Mouse (Mus musculus) adipocyte (in vitro differentiated cells): ENCODE measurements around the gene Gpr3.

Experiments used
- DNase-seq: peaks from one replicate; pipeline ENCODE4 v3.0.0-alpha.2; 2016; ENCODE audit warnings: low spot score

The Gpr3 gene

DNA sequence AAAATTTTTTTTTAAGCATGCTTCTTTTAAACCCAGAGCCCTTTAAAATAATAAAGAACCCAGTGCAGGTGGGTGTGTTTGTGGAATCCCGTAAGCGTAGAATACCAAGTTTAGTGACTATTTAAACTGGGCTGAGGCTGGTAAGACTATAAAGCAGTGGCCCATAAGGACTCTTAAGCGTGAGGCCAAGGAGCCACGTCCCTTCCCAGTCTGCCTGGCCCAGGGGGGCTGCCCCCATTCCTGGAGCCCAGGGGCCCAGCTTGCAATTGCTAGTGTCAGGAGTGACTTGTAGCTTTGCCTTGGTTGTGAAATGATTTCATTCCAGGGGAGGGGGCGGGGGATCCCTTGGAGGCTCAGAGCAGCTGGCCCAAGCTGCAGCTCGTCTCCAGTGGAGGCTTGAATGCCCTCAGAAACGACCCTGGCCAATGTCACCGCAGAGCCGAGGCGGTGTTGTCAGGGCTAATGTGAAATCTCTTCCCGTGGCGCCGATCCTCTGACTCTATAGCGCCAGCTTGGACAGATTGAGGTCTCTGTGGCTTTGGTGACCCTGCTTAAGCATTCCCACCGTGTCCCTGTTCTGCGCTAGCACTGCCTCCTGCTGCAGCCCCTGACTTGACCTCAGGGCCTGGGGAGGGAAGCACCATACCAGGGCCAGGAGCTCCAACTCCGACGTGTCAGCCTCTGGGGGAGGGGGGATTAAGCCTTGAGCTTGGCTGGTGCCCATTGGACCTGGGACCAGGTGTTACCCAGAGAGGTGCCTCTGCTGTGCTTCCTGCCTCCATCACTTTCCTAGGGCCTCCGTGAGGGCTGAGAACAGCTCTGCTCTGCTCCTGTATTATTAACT lies 13.8 kb downstream of the Gpr3 start:
- no peak for DNase-seq

GRCm38 (mm10) chr4:133197801-133198286 lies 14.5 kb downstream of the Gpr3 start:
- no peak for DNase-seq

- no peak for DNase-seq
These were observed 15.0 kb downstream of the Gpr3 start for GRCm38 (mm10) chr4:133197355-133197754.

- DNase-seq, result no peak
These were observed 15.5 kb downstream of the Gpr3 start for GRCm38 (mm10) chr4:133196852-133197251.

- no peak for DNase-seq
These were observed 16.2 kb downstream of the Gpr3 start for GRCm38 (mm10) chr4:133196136-133196535.

- DNase-seq, result no peak
These were observed 17.3 kb downstream of the Gpr3 start for GRCm38 (mm10) chr4:133195014-133195413.

DNA sequence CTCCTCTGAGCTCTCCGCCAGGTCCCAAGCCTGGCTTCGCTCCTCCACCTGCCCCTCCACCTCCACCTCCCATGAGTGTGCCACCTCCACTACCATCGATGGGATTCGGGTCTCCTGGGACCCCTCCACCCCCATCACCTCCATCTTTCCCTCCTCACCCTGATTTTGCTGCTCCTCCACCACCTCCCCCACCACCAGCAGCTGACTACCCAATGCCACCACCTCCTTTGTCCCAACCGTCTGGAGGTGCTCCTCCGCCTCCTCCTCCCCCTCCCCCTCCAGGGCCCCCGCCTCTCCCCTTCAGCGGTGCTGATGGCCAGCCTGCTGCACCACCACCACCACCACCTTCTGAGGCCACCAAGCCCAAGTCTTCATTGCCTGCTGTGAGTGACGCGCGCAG lies 17.9 kb downstream of the Gpr3 start:
- DNase-seq, result no peak

DNA sequence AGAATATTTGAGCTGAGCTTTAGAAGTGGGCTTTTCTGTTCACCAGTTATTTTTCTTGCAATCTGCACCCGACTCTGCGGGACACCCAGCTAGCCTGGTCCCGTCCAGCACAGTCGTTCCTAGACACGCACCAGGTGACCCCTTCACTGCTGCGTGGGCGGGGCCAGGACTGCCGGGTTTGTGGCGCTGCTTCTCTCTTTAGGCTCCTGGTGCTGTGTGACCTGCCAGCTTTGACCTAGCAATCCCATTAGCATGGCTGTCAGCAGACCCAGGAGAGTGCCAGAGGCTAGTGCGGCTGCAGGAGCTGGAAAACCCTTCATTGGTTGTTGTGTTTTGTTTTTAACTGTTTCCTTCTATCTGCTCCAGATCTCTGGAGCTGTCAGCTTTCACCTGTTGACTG lies 22.9 kb downstream of the Gpr3 start:
- no peak for DNase-seq

GRCm38 (mm10) chr4:133186856-133187255 lies 25.5 kb downstream of the Gpr3 start:
- no peak for DNase-seq

GRCm38 (mm10) chr4:133185893-133186292 lies 26.4 kb downstream of the Gpr3 start:
- peak; percentile 26 for DNase-seq

- DNase-seq, result peak; percentile 88
These were observed 27.3 kb downstream of the Gpr3 start for GRCm38 (mm10) chr4:133184898-133185665.

DNA sequence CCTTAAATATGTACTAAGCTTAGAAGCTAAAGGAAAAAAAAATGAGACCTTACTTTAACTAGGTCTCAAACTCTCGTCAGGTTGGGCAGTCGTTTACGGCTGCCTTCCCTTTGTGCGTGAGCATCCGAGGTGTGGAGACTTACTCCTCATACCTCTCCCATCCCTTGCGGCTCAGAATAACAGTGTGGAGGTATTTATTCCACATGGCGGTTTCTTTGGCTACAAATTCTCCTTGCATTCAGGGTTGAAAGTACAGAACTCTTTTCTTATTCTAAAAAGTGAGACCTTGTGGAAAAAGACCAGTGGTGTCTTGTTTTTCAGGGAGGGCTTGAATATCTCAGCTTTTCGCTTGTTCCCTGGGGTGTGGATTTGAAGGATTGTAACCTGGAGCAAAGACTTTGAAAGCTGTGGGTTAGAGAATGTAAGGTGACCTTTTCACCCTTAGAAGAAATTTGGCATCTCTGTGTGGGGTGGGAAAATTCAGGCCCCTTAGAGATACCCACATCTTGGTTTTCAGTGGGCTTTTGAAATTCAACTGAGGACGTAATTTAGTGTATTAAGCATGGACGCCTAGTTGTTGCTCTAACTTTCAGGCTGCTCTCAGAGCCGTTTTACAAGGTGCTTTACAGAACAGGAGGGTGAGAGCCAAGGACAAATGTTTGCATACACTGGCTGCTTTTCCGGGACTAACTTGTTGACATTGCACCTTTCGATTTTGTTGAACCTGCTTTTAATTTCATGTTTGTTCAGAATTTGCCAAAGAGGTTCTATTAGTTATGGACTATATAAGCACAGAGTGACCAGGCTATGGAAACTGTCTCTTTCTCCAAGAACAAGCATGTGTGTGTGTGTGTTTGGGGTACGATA lies 28.1 kb downstream of the Gpr3 start:
- no peak for DNase-seq

GRCm38 (mm10) chr4:133182439-133183033 lies 29.8 kb downstream of the Gpr3 start:
- no peak for DNase-seq

GRCm38 (mm10) chr4:133179258-133179657 lies 33.1 kb downstream of the Gpr3 start:
- no peak for DNase-seq

DNA sequence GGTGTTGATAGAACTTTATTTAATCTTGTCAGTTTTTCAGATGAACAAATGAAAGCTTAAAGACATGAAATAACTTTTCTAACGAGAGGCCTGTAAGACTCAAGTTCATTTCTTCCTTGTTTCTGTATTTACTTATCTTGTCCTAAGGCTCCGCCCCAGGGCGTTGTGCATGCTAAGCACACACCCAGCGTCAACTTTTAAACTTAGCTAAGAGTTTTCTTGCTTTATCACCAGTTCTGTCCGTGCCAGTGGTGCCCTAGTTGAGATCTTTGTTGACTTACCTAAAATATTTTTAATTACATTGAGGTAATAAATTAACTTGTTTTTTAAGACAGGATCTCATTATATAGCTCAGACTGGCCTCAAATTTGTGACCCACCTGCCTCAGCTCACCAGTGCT lies 34.0 kb downstream of the Gpr3 start:
- DNase-seq, result no peak

DNA sequence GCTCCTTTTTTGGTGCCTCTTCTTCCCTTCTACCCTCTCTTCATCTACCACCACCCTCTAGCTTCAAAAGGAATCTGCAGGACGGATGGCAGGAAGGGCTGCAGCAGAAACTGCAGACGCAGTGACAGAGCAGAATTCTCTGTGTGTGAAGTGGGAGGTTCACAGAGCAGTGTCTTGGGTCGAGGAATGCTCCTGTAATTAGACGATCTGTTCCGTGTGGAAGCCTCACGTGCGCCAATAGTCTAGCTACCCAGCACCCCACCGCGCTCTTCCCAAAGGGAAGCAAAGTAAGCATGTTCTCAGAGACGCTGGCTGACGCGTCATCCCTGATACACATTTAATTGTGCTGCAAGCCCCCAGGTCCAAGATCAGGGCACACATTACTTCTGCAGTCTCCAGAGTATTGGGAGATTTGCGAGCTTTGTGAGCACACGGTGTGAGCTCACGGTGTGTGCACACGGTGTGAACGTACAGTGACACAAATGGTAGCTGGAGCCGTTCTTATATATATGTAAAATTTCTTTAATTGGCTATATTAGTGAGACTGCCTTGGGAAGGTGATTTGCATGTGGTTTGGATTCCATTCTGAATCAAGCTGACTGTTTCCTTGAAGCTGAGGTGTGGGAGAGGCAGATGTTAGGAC lies 35.5 kb downstream of the Gpr3 start:
- DNase-seq, result no peak

GRCm38 (mm10) chr4:133175998-133176760 lies 36.2 kb downstream of the Gpr3 start:
- DNase-seq, result no peak

DNA sequence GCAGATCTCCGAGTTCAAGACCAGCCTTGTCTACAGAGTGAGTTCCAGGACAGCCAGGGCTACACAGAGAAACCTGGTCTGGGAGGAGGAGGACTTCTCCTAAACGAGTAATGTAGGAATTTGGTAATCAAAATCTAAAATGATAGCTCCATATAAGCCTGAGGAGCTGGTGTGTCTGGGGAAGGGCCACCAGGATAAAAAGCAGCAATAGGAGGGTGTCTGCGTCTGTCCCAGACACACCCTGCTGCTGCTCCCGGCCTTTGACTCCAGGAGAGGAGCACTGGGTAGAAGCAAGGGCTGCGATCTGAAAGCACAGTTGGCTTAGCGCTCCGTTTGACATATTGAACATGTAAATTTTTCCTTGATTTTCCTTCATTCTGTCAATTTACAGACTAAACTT lies 37.1 kb downstream of the Gpr3 start:
- DNase-seq, result no peak

GRCm38 (mm10) chr4:133174361-133174760 lies 38.0 kb downstream of the Gpr3 start:
- no peak for DNase-seq

DNA sequence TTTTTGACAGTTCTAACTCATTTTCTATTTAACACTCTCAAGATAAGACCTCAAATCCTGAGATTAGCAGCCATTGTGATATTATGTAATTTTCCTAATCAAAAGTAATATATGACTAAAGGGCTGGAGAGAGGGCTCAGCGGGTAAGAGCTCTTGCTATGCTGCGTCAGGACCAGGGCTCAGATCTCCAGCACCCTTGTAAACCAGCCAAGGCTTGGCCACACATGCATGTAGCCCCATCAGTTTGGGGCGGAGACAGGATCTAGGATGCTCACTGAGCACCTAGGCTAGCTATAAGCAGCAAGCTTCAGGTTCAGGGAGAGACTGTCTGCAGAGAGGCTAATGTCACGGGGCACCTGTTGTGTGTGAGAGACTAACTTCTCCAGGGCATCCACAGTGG lies 39.9 kb downstream of the Gpr3 start:
- no peak for DNase-seq

DNA sequence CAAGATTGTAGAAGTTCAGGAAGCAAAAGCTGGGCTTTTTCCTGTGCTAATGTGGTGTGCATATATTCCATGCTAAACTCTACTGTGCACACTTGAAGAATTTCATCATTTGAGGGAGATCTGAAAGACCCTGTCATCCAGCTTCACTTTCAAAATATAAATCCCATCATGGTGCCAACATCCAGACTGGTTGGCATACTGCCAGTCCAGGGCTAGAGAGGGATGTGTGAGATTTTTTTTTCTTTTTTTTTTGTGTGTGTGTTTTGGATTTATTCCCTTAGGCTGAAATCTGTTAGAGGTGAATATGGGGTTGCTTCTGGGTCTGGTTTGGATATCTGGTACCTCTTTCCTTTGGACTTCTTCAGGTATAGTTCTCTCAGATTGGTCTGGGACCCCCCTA lies 41.7 kb downstream of the Gpr3 start:
- no peak for DNase-seq
